Mouse (Mus musculus) thymus, adult 2 months (tissue): ENCODE results near the gene Dock8.

Experiments
- CTCF ChIP-seq: fragments of 200-500 bp; IDR thresholded peaks from 2 replicates; pipeline ENCODE4 v1.5.1; 2012; ENCODE audit warnings: mild to moderate bottlenecking, control low read depth, low read length, moderate library complexity, borderline replicate concordance; ENCODE audit not compliant: control insufficient read depth, poor library complexity, insufficient read depth; ENCODE audit errors: extremely low read depth
- POLR2A ChIP-seq: fragments of 200-500 bp; IDR thresholded peaks from 2 replicates; pipeline ENCODE4 v1.6.1; 2012; ENCODE audit warnings: mild to moderate bottlenecking, low read length, control low read depth, moderate library complexity; ENCODE audit not compliant: control insufficient read depth, poor library complexity, insufficient read depth; ENCODE audit errors: extremely low read depth

GRCm38 (mm10) chr19:25056224-25056623 lies 56.9 kb downstream of the Dock8 start:
- no peak for TF ChIP-seq CTCF
- no peak for TF ChIP-seq POLR2A
